Mouse (Mus musculus): ENCODE data around the gene Dhx8. TPM values are rescaled to one million over a fixed set of nuclear protein-coding genes. Genes with fewer than 3 reads are reported as not detected.

The Dhx8 gene
- polyA plus RNA-seq, 1 experiment: 8.0 TPM

DNA sequence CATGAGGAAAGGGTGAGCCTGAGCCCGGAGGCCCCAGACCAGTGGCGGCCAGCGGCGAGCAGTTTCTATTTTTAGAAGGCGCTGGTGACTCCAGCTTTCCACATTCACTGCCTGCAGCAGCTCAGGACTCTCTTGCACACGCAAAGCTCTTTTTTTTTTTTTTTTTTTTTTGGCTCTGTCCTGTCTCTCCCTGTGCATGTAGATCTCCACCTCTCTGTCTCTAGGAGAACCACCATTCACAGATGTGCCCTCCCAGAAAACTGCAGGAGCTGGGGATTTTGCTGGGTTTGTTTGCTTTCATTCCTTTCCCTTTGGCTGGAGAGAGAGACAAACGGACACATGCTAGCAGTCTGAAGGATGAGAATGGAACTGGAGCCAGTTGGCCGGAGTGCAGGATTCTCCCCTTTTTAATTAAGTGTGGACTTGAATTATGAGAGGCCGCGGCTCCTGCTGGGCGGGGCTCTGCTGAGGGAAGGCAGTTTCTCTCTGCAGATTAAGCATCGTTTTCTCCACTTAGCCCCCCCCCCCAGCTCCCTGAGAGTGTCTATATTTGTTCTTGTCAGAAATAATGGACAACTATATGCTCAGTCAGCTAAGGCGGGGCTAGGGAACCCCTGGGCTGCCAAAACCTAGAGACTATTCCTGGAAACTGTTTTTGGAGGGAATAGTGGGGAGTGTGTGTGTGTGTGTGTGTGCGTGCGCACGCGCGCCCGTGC, 58.2 kb downstream of the Dhx8 start:
- no peaks in the 10 kb centered on the region for H3K36me3 ChIP-seq (ENCODE audit: control insufficient read depth, insufficient read depth, low read length)
- no peak for TF ChIP-seq POLR2A (IDR thresholded peaks at IDR 0.05; ENCODE audit: low read depth, low read length)
- TF ChIP-seq CTCF (IDR thresholded peaks at IDR 0.05; ENCODE audit: extremely low read depth, insufficient read length, insufficient replicate concordance, low read depth, low read length): no peak
- peaks cover 11% of the 10 kb centered on the region for H3K27me3 ChIP-seq (ENCODE audit: control insufficient read depth, insufficient read depth, low read length)
- no peaks in the 10 kb centered on the region for H3K4me1 ChIP-seq (ENCODE audit: control insufficient read depth, insufficient read depth, insufficient read length, low read length)
- H3K4me3 ChIP-seq (ENCODE audit: low read depth, low read length): no peak overlapping the region
- no peak overlapping the region for H3K27ac ChIP-seq (ENCODE audit: insufficient read depth, low read depth, low read length)
- WGBS: 40% methylated on average over 19 of the region's 19 CpGs

DNA sequence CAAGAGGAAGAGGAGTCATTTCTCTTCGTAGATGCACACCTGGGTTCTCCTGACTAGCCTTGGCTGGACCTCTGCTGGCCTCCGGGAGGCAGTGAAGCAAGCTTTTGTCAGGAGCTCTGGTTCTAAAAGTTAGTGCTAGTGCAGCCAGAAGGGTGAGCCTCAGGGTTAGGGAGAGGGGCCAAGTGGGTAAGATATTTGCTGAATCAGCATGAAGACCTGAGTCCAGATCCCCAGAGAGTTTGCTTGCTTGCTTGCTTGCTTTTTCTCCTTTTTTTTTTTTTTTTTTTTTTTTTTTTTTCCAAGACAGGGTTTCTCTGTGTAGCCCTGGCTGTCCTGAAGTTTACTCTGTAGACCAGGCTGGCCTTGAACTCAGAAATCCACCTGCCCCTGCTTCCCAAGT, 64.6 kb downstream of the Dhx8 start:
- H3K27ac ChIP-seq (ENCODE audit: insufficient read depth, low read depth, low read length): no peak overlapping the region
- no peak overlapping the region for H3K4me3 ChIP-seq (ENCODE audit: low read depth, low read length)
- H3K27me3 ChIP-seq (ENCODE audit: control insufficient read depth, insufficient read depth, low read length): no peaks in the 10 kb centered on the region
- no peaks in the 10 kb centered on the region for H3K36me3 ChIP-seq (ENCODE audit: control insufficient read depth, insufficient read depth, low read length)
- 83% methylated on average over 2 of the region's 2 CpGs for WGBS
- no peak for TF ChIP-seq POLR2A (IDR thresholded peaks at IDR 0.05; ENCODE audit: low read depth, low read length)
- TF ChIP-seq CTCF (IDR thresholded peaks at IDR 0.05; ENCODE audit: extremely low read depth, insufficient read length, insufficient replicate concordance, low read depth, low read length): no peak
- H3K4me1 ChIP-seq (ENCODE audit: control insufficient read depth, insufficient read depth, insufficient read length, low read length): no peaks in the 10 kb centered on the region

DNA sequence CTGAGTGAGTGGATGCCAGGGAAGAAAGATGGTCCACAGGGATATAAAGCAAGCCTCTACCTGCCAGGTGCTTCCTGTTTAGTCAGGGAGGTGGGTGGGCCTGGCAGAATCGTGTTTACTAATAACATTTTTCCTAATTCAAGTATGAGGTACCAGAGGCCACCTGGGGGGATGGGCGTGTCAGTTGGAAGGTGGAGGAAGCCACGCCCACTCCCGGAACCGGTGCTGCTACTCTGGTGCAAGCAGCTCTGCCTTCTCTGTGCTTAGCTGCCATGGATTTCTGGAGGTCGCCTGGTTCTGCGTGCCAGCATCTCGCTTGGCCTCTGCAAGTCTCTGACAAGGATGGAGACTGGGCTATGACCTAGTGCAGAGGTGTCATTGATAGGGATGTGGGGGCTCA, 65.4 kb downstream of the Dhx8 start:
- no peak for TF ChIP-seq POLR2A (IDR thresholded peaks at IDR 0.05; ENCODE audit: low read depth, low read length)
- TF ChIP-seq CTCF (IDR thresholded peaks at IDR 0.05; ENCODE audit: extremely low read depth, insufficient read length, insufficient replicate concordance, low read depth, low read length): no peak
- Histone ChIP-seq H3K4me1 (ENCODE audit: control insufficient read depth, insufficient read depth, insufficient read length, low read length) (no peaks in the 10 kb centered on the region), H3K27ac (ENCODE audit: insufficient read depth, low read depth, low read length) (no peak overlapping the region), H3K36me3 (ENCODE audit: control insufficient read depth, insufficient read depth, low read length) (no peaks in the 10 kb centered on the region), H3K27me3 (ENCODE audit: control insufficient read depth, insufficient read depth, low read length) (no peaks in the 10 kb centered on the region), H3K4me3 (ENCODE audit: low read depth, low read length) (no peak overlapping the region)
- 14% methylated on average over 8 of the region's 8 CpGs for WGBS

DNA sequence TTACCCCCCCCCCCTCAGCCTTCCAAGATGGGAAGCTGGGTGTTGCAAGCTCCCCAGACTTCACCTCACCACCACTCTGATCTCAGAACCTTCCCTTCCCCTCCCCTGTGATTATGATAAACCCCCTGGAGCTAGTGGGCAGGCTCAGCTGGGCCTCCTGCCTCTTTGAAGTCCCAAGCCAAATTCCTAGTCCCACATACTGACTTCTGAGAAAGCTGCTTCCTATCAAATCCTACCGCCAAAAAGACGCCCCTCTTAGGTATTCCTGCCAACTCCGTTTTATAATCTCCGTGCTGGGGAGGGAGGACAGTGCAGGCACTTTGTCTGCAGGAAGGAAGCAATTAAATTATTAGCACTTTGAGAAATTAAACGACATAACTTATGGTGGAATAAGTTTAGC, 68.7 kb downstream of the Dhx8 start:
- Histone ChIP-seq H3K27ac (ENCODE audit: insufficient read depth, low read depth, low read length) (no peak overlapping the region), H3K4me3 (ENCODE audit: low read depth, low read length) (no peak overlapping the region), H3K4me1 (ENCODE audit: control insufficient read depth, insufficient read depth, insufficient read length, low read length) (no peaks in the 10 kb centered on the region), H3K36me3 (ENCODE audit: control insufficient read depth, insufficient read depth, low read length) (no peaks in the 10 kb centered on the region), H3K27me3 (ENCODE audit: control insufficient read depth, insufficient read depth, low read length) (no peaks in the 10 kb centered on the region)
- 17% methylated on average over 5 of the region's 5 CpGs for WGBS
- TF ChIP-seq CTCF (IDR thresholded peaks at IDR 0.05; ENCODE audit: extremely low read depth, insufficient read length, insufficient replicate concordance, low read depth, low read length) (no peak), POLR2A (IDR thresholded peaks at IDR 0.05; ENCODE audit: low read depth, low read length) (no peak)

DNA sequence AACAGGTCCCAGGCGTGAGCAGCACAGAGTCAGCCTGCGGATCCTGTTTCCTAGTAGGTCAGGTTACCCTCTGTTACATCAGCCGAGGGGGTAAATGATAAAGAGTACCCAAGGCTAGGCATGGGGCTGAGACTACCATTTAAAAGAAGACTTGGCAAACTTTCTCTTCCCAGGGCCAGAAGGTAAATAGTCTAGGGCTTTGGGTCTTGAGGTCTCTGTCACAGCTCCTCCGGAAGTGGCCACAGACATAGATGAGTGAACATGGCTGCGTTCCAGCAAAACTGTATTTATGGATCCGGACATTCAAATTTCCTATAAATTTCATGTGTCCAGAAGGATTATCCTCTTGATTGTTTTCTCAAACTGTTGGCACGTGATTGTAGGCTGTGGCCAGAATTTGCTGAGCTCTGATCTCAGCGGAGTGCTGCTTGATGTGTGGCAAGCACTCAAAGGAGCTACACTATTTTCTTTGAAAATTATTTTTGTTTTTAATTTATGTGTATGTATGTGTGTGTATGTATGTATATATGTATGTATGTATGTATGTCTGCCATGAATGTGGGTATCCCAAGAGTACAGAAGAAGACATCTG, 72.5 kb downstream of the Dhx8 start:
- TF ChIP-seq POLR2A (IDR thresholded peaks at IDR 0.05; ENCODE audit: low read depth, low read length) (no peak), CTCF (IDR thresholded peaks at IDR 0.05; ENCODE audit: extremely low read depth, insufficient read length, insufficient replicate concordance, low read depth, low read length) (no peak)
- 81% methylated on average over 8 of the region's 8 CpGs for WGBS
- Histone ChIP-seq H3K4me1 (ENCODE audit: control insufficient read depth, insufficient read depth, insufficient read length, low read length) (no peaks in the 10 kb centered on the region), H3K27me3 (ENCODE audit: control insufficient read depth, insufficient read depth, low read length) (no peaks in the 10 kb centered on the region; the same call in 1 of the 2 replicates), H3K4me3 (ENCODE audit: low read depth, low read length) (no peak overlapping the region), H3K36me3 (ENCODE audit: control insufficient read depth, insufficient read depth, low read length) (no peaks in the 10 kb centered on the region), H3K27ac (ENCODE audit: insufficient read depth, low read depth, low read length) (no peak overlapping the region)

DNA sequence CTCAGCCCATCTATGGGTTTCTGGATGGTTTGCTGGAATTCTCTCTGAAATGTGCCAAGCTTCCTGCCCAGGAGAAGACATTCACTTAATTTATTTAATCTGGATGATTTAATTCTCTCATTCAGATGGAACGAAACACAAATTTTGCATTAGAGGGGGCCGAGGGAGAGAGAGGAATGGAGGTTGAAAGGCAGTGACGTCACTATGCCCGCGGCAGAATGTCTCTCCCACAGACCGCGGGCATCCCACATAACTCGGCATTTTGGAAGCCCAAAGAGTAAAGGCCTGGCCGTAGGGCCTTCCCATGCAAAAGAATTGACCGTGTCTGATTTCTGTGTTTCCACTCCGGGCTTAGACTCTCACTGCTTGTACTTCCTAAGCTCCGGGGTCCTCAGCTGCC, 74.0 kb downstream of the Dhx8 start:
- Histone ChIP-seq H3K36me3 (ENCODE audit: control insufficient read depth, insufficient read depth, low read length) (no peaks in the 10 kb centered on the region), H3K27ac (ENCODE audit: insufficient read depth, low read depth, low read length) (no peak overlapping the region), H3K4me1 (ENCODE audit: control insufficient read depth, insufficient read depth, insufficient read length, low read length) (no peaks in the 10 kb centered on the region), H3K4me3 (ENCODE audit: low read depth, low read length) (no peak overlapping the region), H3K27me3 (ENCODE audit: control insufficient read depth, insufficient read depth, low read length) (no peaks in the 10 kb centered on the region; the same call in 1 of the 2 replicates)
- 83% methylated on average over 12 of the region's 12 CpGs for WGBS
- no peak for TF ChIP-seq CTCF (IDR thresholded peaks at IDR 0.05; ENCODE audit: extremely low read depth, insufficient read length, insufficient replicate concordance, low read depth, low read length)
- TF ChIP-seq POLR2A (IDR thresholded peaks at IDR 0.05; ENCODE audit: low read depth, low read length): no peak

DNA sequence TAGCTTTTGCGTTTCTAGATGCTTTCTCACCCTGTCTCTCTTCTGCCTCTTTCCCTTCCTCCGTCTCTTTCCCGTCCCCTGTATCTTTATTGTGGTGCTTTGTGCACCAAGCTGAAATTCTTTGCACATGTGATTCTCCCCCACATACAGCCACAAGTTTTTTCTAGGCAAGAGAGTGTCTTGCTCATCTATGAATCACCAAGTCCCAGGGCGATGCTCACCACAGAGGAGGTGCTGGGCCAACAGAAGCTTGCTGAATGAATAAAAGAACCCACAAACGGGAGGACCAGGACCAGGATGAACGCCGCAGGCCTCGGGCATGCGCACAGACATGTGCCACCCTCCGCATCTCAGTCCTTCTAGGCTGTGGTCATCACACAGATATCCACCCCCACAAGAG, 74.5 kb downstream of the Dhx8 start:
- H3K36me3 ChIP-seq (ENCODE audit: control insufficient read depth, insufficient read depth, low read length): no peaks in the 10 kb centered on the region
- no peaks in the 10 kb centered on the region for H3K4me1 ChIP-seq (ENCODE audit: control insufficient read depth, insufficient read depth, insufficient read length, low read length)
- WGBS: 92% methylated on average over 10 of the region's 10 CpGs
- no peak overlapping the region for H3K27ac ChIP-seq (ENCODE audit: insufficient read depth, low read depth, low read length)
- no peak for TF ChIP-seq POLR2A (IDR thresholded peaks at IDR 0.05; ENCODE audit: low read depth, low read length)
- no peak for TF ChIP-seq CTCF (IDR thresholded peaks at IDR 0.05; ENCODE audit: extremely low read depth, insufficient read length, insufficient replicate concordance, low read depth, low read length)
- H3K27me3 ChIP-seq (ENCODE audit: control insufficient read depth, insufficient read depth, low read length): no peaks in the 10 kb centered on the region; the same call in 1 of the 2 replicates
- no peak overlapping the region for H3K4me3 ChIP-seq (ENCODE audit: low read depth, low read length)
